Mouse (Mus musculus) megakaryocyte-erythroid progenitor cell, adult 5-6 weeks (primary cell): ENCODE results near the gene Atp5d. TPM values are rescaled to one million over a fixed set of nuclear protein-coding genes. Genes with fewer than 3 reads are reported as not detected.

Experiments used
- ATAC-seq: replicated peaks from 2 replicates; pipeline ENCODE4 v1.8.0; 2016; ENCODE audit warnings: mild to moderate bottlenecking, inconsistent platforms; ENCODE audit not compliant: severe bottlenecking, poor library complexity, low FRiP score, low TSS enrichment
- total RNA-seq, 2 experiments: library from RNA; stranded (forward) in 1 of 2; stranded (reverse) in 1 of 2; fragments of 200-1000, 215-1000 nt in 1 of 2; fragments of >200 nt in 1 of 2; fragmentation: Nextera tagmentation in 1 of 2; gene quantifications; 2 replicates each; pipeline ENCODE4 v1.2.3; 2014 to 2017

Atp5d gene
- total RNA-seq, 2 experiments from 2014 or later, result 49.3 to 325 TPM

- no peak for ATAC-seq
Observed at GRCm38 (mm10) chr10:80116563-80116926, 21.9 kb upstream of the Atp5d start.

GRCm38 (mm10) chr10:80116927-80117691 lies 21.3 kb upstream of the Atp5d start:
- peak; percentile 12 for ATAC-seq

- no peak for ATAC-seq
Observed at GRCm38 (mm10) chr10:80117736-80118135, 20.7 kb upstream of the Atp5d start.

- ATAC-seq, result no peak
Observed at GRCm38 (mm10) chr10:80118552-80118951, 19.9 kb upstream of the Atp5d start.

- ATAC-seq, result no peak
Observed at GRCm38 (mm10) chr10:80120146-80120545, 18.3 kb upstream of the Atp5d start.

- no peak for ATAC-seq
Observed at GRCm38 (mm10) chr10:80121639-80122038, 16.8 kb upstream of the Atp5d start.

GRCm38 (mm10) chr10:80123932-80124562 lies 14.4 kb upstream of the Atp5d start:
- ATAC-seq, result peak; percentile 79

- ATAC-seq, result no peak
Observed at GRCm38 (mm10) chr10:80127920-80128319, 10.5 kb upstream of the Atp5d start.

- ATAC-seq, result no peak
Observed at GRCm38 (mm10) chr10:80129846-80130245, 8.6 kb upstream of the Atp5d start.

GRCm38 (mm10) chr10:80130403-80131031 lies 7.9 kb upstream of the Atp5d start:
- ATAC-seq, result no peak

GRCm38 (mm10) chr10:80131316-80131951 lies 7.0 kb upstream of the Atp5d start:
- no peak for ATAC-seq

GRCm38 (mm10) chr10:80131952-80132350 lies 6.5 kb upstream of the Atp5d start:
- no peak for ATAC-seq

GRCm38 (mm10) chr10:80133226-80133849 lies 5.1 kb upstream of the Atp5d start:
- ATAC-seq, result peak; percentile 29

- ATAC-seq, result no peak
Observed at GRCm38 (mm10) chr10:80134421-80134820, 4.0 kb upstream of the Atp5d start.

- no peak for ATAC-seq
Observed at GRCm38 (mm10) chr10:80135161-80135560, 3.3 kb upstream of the Atp5d start.

GRCm38 (mm10) chr10:80135641-80136040 lies 2.8 kb upstream of the Atp5d start:
- no peak for ATAC-seq

- no peak for ATAC-seq
Observed at GRCm38 (mm10) chr10:80136179-80136951, 2.1 kb upstream of the Atp5d start.

- ATAC-seq, result no peak
Observed at GRCm38 (mm10) chr10:80136952-80137625, 1.3 kb upstream of the Atp5d start.
